Mouse (Mus musculus) MEL (cell line): ENCODE data around the gene Acer1.
A peak's percentile ranks its signal among the peaks of the same experiment; 100 is the strongest.

Experiments used
- CTCF ChIP-seq, 3 experiments: IDR thresholded peaks in 2 of 3; conservative IDR thresholded peaks in 1 of 3; 2 replicates each; pipeline ENCODE4 v1.5.1; 2011 to 2012; ENCODE audit warnings: low read length in 3 of 3, low read depth in 2 of 3, mild to moderate bottlenecking in 2 of 3, improper control_type of control experiment in 1 of 3, inconsistent platforms in 1 of 3, mixed read lengths in 1 of 3, moderate library complexity in 1 of 3; ENCODE audit not compliant: control insufficient read depth in 1 of 3, insufficient read depth in 1 of 3, poor library complexity in 1 of 3, severe bottlenecking in 1 of 3
- EP300 ChIP-seq, 2 experiments: IDR thresholded peaks; 2 replicates each; pipeline ENCODE4 v1.6.1; 2011; ENCODE audit warnings: improper control_type of control experiment in 2 of 2, low read length in 2 of 2, low read depth in 1 of 2, mild to moderate bottlenecking in 1 of 2
- GATA1 ChIP-seq: IDR thresholded peaks from 2 replicates; pipeline ENCODE4 v1.6.1; 2011; ENCODE audit warnings: low read depth, low read length, improper control_type of control experiment
- MAZ ChIP-seq: IDR thresholded peaks from 2 replicates; pipeline ENCODE4 v1.6.1; 2012; ENCODE audit warnings: low read depth, mild to moderate bottlenecking, inconsistent platforms, low read length, improper control_type of control experiment
- MEF2A ChIP-seq: IDR thresholded peaks from 2 replicates; pipeline ENCODE4 v1.6.1; 2014; ENCODE audit warnings: low read depth, mild to moderate bottlenecking, inconsistent platforms, low read length, improper control_type of control experiment; ENCODE audit not compliant: poor library complexity, insufficient replicate concordance, severe bottlenecking; ENCODE audit errors: extremely low read depth
- POLR2A ChIP-seq, 2 experiments: IDR thresholded peaks; 2 replicates each; pipeline ENCODE4 v1.6.1; 2011 to 2012; ENCODE audit warnings: low read length in 2 of 2, mild to moderate bottlenecking in 2 of 2, control low read depth in 1 of 2, improper control_type of control experiment in 1 of 2, low read depth in 1 of 2, moderate library complexity in 1 of 2; ENCODE audit not compliant: control insufficient read depth in 1 of 2, insufficient read depth in 1 of 2, poor library complexity in 1 of 2
- POLR2AphosphoS2 ChIP-seq: IDR thresholded peaks from 2 replicates; pipeline ENCODE4 v1.6.1; 2011; ENCODE audit warnings: low read length, improper control_type of control experiment
- ZNF384 ChIP-seq: IDR thresholded peaks from 2 replicates; pipeline ENCODE4 v1.6.1; 2012; ENCODE audit warnings: low read depth, mild to moderate bottlenecking, inconsistent platforms, low read length, improper control_type of control experiment

DNA sequence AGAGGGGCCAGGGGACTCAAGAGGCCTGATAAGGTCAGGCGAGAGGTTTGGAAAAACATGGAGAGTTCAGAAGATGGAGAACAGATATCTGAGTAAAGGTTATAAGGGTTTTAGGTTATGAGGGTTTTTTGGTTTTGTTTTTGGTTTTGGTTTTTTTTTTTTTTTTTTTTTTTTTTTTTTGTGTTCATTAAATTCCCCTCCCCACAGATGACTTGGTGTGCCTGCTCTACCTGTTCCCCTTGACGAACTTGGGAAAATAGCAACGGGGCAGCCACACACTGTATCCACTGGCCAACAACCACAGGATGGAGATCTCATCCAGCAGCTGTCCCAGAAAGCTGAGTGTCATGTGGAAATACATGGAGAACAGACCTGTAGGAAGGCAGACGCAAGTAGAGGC lies 23.3 kb downstream of the Acer1 start:
- peak; percentile 66 for TF ChIP-seq ZNF384
- no peak for TF ChIP-seq POLR2A (IDR thresholded peaks at IDR 0.05; ENCODE audit: control insufficient read depth in 1 of 2, insufficient read depth in 1 of 2, low read depth in 1 of 2, low read length in 2 of 2, poor library complexity in 1 of 2)
- no peak for TF ChIP-seq CTCF (IDR thresholded peaks at IDR 0.05 in 2 of 3, conservative IDR thresholded peaks at IDR 0.05 in 1 of 3; ENCODE audit: control insufficient read depth in 1 of 3, insufficient read depth in 1 of 3, low read depth in 2 of 3, low read length in 3 of 3, poor library complexity in 1 of 3, severe bottlenecking in 1 of 3)
- TF ChIP-seq EP300 (IDR thresholded peaks at IDR 0.05; ENCODE audit: low read depth in 1 of 2, low read length in 2 of 2), result no peak
- TF ChIP-seq GATA1, result no peak
- TF ChIP-seq POLR2AphosphoS2, result no peak
- TF ChIP-seq MAZ, result no peak
- TF ChIP-seq MEF2A, result no peak
